Comparison of ENCODE assay signal across 8 mouse cellular contexts in genomic region chr2:152819097-152819624, GRCm38 (mm10). TPM values are rescaled to one million over a fixed set of nuclear protein-coding genes. Genes with fewer than 3 reads are reported as not detected.
DNase-seq lines count a peak whose midpoint lies in the region; ATAC-seq and TF ChIP-seq lines count a peak whose summit lies in the region.

No protein-coding gene starts in this region.

- TF ChIP-seq POLR2A in olfactory bulb, adult 2 months (IDR thresholded peaks at IDR 0.05; ENCODE audit: insufficient read depth, low read depth, low read length) = no peak

- ATAC-seq in intestine, postnatal 0 days = no peak
- no peak for ATAC-seq in intestine, embryonic 16.5 days
- ATAC-seq in neural tube, embryonic 13.5 days (ENCODE audit: low read depth) = no peak
- ATAC-seq in neural tube, embryonic 15.5 days (ENCODE audit: low FRiP score) = no peak

- no peaks in the 10 kb centered on the region for H3K9me3 ChIP-seq in intestine, postnatal 0 days (ENCODE audit: control insufficient read depth)
- H3K9me3 ChIP-seq in intestine, embryonic 16.5 days (ENCODE audit: control insufficient read depth, low read length) = 0 out of 2 replicates have a peak, but pooled peaks cover 2% of the 10 kb centered on the region
- no peaks in the 10 kb centered on the region for H3K9me3 ChIP-seq in neural tube, embryonic 13.5 days
- H3K9me3 ChIP-seq in neural tube, embryonic 15.5 days (replicated peaks) = no peaks in the 10 kb centered on the region

- no peak overlapping the region for H3K4me2 ChIP-seq in intestine, postnatal 0 days (replicated peaks; ENCODE audit: low read depth)
- no peak overlapping the region for H3K4me2 ChIP-seq in intestine, embryonic 16.5 days (ENCODE audit: low read depth, low read length)
- H3K4me2 ChIP-seq in neural tube, embryonic 13.5 days = no peak overlapping the region
- H3K4me2 ChIP-seq in neural tube, embryonic 15.5 days = no peak overlapping the region

- no peak overlapping the region for H3K9ac ChIP-seq in intestine, postnatal 0 days (ENCODE audit: low read depth, low read length)
- no peak overlapping the region for H3K9ac ChIP-seq in intestine, embryonic 16.5 days (ENCODE audit: low read depth, low read length)
- no peak overlapping the region for H3K9ac ChIP-seq in neural tube, embryonic 13.5 days
- no peak overlapping the region for H3K9ac ChIP-seq in neural tube, embryonic 15.5 days (replicated peaks)

- WGBS in intestine, postnatal 0 days = 91% methylated on average over 3 of the region's 3 CpGs
- 93% methylated on average over 3 of the region's 3 CpGs for WGBS in intestine, embryonic 16.5 days
- WGBS in neural tube, embryonic 13.5 days = 96% methylated on average over 3 of the region's 3 CpGs
- 96% methylated on average over 3 of the region's 3 CpGs for WGBS in neural tube, embryonic 15.5 days
- 89% methylated on average over 3 of the region's 3 CpGs for WGBS in olfactory bulb, adult 2 months

- DNase-seq in cerebellum, adult 8-10 months = peak; percentile 43
- no peak for DNase-seq in cerebellum, adult 11 months
- no peak for DNase-seq in natural killer cell, adult 2 months (ENCODE audit: low spot score in 2 of 2)

- no peaks in the 10 kb centered on the region for H3K27me3 ChIP-seq in intestine, postnatal 0 days (replicated peaks; ENCODE audit: control insufficient read depth, insufficient read depth, low read length)
- H3K27me3 ChIP-seq in intestine, embryonic 16.5 days (replicated peaks; ENCODE audit: control insufficient read depth, insufficient read depth, low read length) = no peaks in the 10 kb centered on the region
- no peaks in the 10 kb centered on the region for H3K27me3 ChIP-seq in neural tube, embryonic 13.5 days
- H3K27me3 ChIP-seq in neural tube, embryonic 15.5 days (replicated peaks) = no peaks in the 10 kb centered on the region

- H3K4me3 ChIP-seq in intestine, postnatal 0 days (ENCODE audit: low read depth, low read length) = no peak overlapping the region
- no peak overlapping the region for H3K4me3 ChIP-seq in intestine, embryonic 16.5 days (ENCODE audit: low read length)
- H3K4me3 ChIP-seq in neural tube, embryonic 13.5 days = no peak overlapping the region
- H3K4me3 ChIP-seq in neural tube, embryonic 15.5 days (replicated peaks) = no peak overlapping the region
- H3K4me3 ChIP-seq in olfactory bulb, adult 2 months (ENCODE audit: insufficient read depth, low read depth, low read length) = no peak overlapping the region

- peaks cover 12% of the 10 kb centered on the region; the same call in 1 of the 2 replicates for H3K36me3 ChIP-seq in intestine, postnatal 0 days (ENCODE audit: control insufficient read depth, insufficient read depth)
- H3K36me3 ChIP-seq in intestine, embryonic 16.5 days (ENCODE audit: control insufficient read depth, insufficient read depth, low read length) = peaks cover 2% of the 10 kb centered on the region; the same call in 1 of the 2 replicates
- peaks cover 28% of the 10 kb centered on the region for H3K36me3 ChIP-seq in neural tube, embryonic 13.5 days
- peaks cover 7% of the 10 kb centered on the region; the same call in 1 of the 2 replicates for H3K36me3 ChIP-seq in neural tube, embryonic 15.5 days

- peaks cover 21% of the 10 kb centered on the region for H3K4me1 ChIP-seq in intestine, postnatal 0 days (replicated peaks; ENCODE audit: control insufficient read depth, insufficient read depth, low read length)
- peaks cover 50% of the 10 kb centered on the region for H3K4me1 ChIP-seq in intestine, embryonic 16.5 days (ENCODE audit: control insufficient read depth, insufficient read depth, low read length)
- H3K4me1 ChIP-seq in neural tube, embryonic 13.5 days (replicated peaks) = peaks cover 80% of the 10 kb centered on the region
- H3K4me1 ChIP-seq in neural tube, embryonic 15.5 days = peaks cover 64% of the 10 kb centered on the region
- H3K4me1 ChIP-seq in olfactory bulb, adult 2 months (ENCODE audit: control insufficient read depth, insufficient read depth, low read length) = peaks cover 36% of the 10 kb centered on the region

- no peak for TF ChIP-seq CTCF in intestine, postnatal 0 days (IDR thresholded peaks at IDR 0.05; ENCODE audit: low read depth)
- TF ChIP-seq CTCF in olfactory bulb, adult 2 months (IDR thresholded peaks at IDR 0.05; ENCODE audit: insufficient read depth, low read depth, low read length) = no peak

- 0 out of 2 replicates have a peak overlapping the region, but pooled peaks have one; percentile 10 for H3K27ac ChIP-seq in intestine, postnatal 0 days (ENCODE audit: low read depth, low read length)
- no peak overlapping the region for H3K27ac ChIP-seq in intestine, embryonic 16.5 days (ENCODE audit: low read length)
- peak overlapping the region; percentile 64; the same call in 1 of the 2 replicates for H3K27ac ChIP-seq in neural tube, embryonic 13.5 days (replicated peaks)
- H3K27ac ChIP-seq in neural tube, embryonic 15.5 days (replicated peaks) = no peak overlapping the region
- peak overlapping the region; percentile 92 for H3K27ac ChIP-seq in olfactory bulb, adult 2 months (ENCODE audit: insufficient read depth, low read depth, low read length)

RNA-seq across cellular contexts. Expression of gene Bcl2l1, which starts 12.4 kb away (rescaled TPM):
- 58.5 and 62.5 TPM in 2 replicates for polyA plus RNA-seq in intestine, postnatal 0 days (2015; fragmentation: Nextera tagmentation; extraction: Ambion mirVana)
- polyA plus RNA-seq in intestine, embryonic 16.5 days (2015; fragmentation: Nextera tagmentation; extraction: Ambion mirVana) = 65.8 and 66.8 TPM in 2 replicates
- polyA plus RNA-seq in neural tube, embryonic 13.5 days (2015; fragmentation: Nextera tagmentation; extraction: Ambion mirVana) = 151 and 153 TPM in 2 replicates
- 119 and 125 TPM in 2 replicates for polyA plus RNA-seq in neural tube, embryonic 15.5 days (2015; fragmentation: Nextera tagmentation; extraction: Ambion mirVana)
- 296 and 622 TPM in 2 replicates for polyA plus RNA-seq in olfactory bulb, adult 2 months (2012; ENCODE audit: insufficient read depth, insufficient read length, low replicate concordance, missing spikeins)

RNA-seq across cellular contexts. Expression of gene Tpx2, which starts 28.6 kb away (rescaled TPM):
- 15.3 and 16.1 TPM in 2 replicates for polyA plus RNA-seq in intestine, postnatal 0 days (2015; fragmentation: Nextera tagmentation; extraction: Ambion mirVana)
- 45.7 and 51.5 TPM in 2 replicates for polyA plus RNA-seq in intestine, embryonic 16.5 days (2015; fragmentation: Nextera tagmentation; extraction: Ambion mirVana)
- 15.1 and 21.3 TPM in 2 replicates for polyA plus RNA-seq in neural tube, embryonic 13.5 days (2015; fragmentation: Nextera tagmentation; extraction: Ambion mirVana)
- polyA plus RNA-seq in neural tube, embryonic 15.5 days (2015; fragmentation: Nextera tagmentation; extraction: Ambion mirVana) = 11.1 and 26.9 TPM in 2 replicates
- polyA plus RNA-seq in olfactory bulb, adult 2 months (2012; ENCODE audit: insufficient read depth, insufficient read length, low replicate concordance, missing spikeins) = 120 TPM in 1 of 2 replicates, not detected in the other

Comparison
In these comparisons a context has a peak if more than half of its experiments do, and no peak if none do; other contexts are left out.
1. H3K27ac ChIP-seq: peak in intestine, postnatal 0 days (single experiment), neural tube, embryonic 13.5 days (single experiment) and olfactory bulb, adult 2 months (single experiment); none in intestine, embryonic 16.5 days (single experiment) and neural tube, embryonic 15.5 days (single experiment).